Mouse (Mus musculus): ENCODE measurements around the gene Bco2. TPM values are rescaled to one million over a fixed set of nuclear protein-coding genes. Genes with fewer than 3 reads are reported as not detected.
A peak's percentile ranks its signal among the peaks of the same experiment; 100 is the strongest.

Bco2 gene
- polyA plus RNA-seq, 1 experiment, result not detected

GRCm38 (mm10) chr9:50565940-50566339 is 11.0 kb upstream of the Bco2 start:
- no peak overlapping the region for H3K9ac ChIP-seq (ENCODE audit: low read depth, poor library complexity, severe bottlenecking)
- H3K36me3 ChIP-seq (ENCODE audit: control insufficient read depth, insufficient read depth, low read length, poor library complexity, severe bottlenecking), result no peaks in the 10 kb centered on the region
- H3K9me3 ChIP-seq (replicated peaks; ENCODE audit: control insufficient read depth, insufficient read depth, low read length, poor library complexity, severe bottlenecking), result peaks cover 4% of the 10 kb centered on the region
- H3K4me3 ChIP-seq (ENCODE audit: low read depth, low read length), result no peak overlapping the region
- TF ChIP-seq POLR2A (IDR thresholded peaks at IDR 0.05; ENCODE audit: insufficient read depth, low read length) (no peak), EP300 (IDR thresholded peaks at IDR 0.05; ENCODE audit: insufficient read depth, low read depth, low read length) (no peak), CTCF (IDR thresholded peaks at IDR 0.05; ENCODE audit: low read depth, low read length) (no peak)
- H3K27me3 ChIP-seq (ENCODE audit: control insufficient read depth, insufficient read depth, low read length, poor library complexity, severe bottlenecking), result no peaks in the 10 kb centered on the region; the same call in 1 of the 2 replicates
- H3K4me1 ChIP-seq (ENCODE audit: control insufficient read depth, insufficient read depth, low read length), result no peaks in the 10 kb centered on the region
- no peak overlapping the region for H3K27ac ChIP-seq (ENCODE audit: insufficient read depth, low read length)

- H3K9ac ChIP-seq (ENCODE audit: low read depth, poor library complexity, severe bottlenecking), result no peak overlapping the region
- TF ChIP-seq POLR2A (IDR thresholded peaks at IDR 0.05; ENCODE audit: insufficient read depth, low read length), result no peak
- no peak for TF ChIP-seq EP300 (IDR thresholded peaks at IDR 0.05; ENCODE audit: insufficient read depth, low read depth, low read length)
- no peak for TF ChIP-seq CTCF (IDR thresholded peaks at IDR 0.05; ENCODE audit: low read depth, low read length)
- no peaks in the 10 kb centered on the region; the same call in 1 of the 2 replicates for H3K27me3 ChIP-seq (ENCODE audit: control insufficient read depth, insufficient read depth, low read length, poor library complexity, severe bottlenecking)
- H3K36me3 ChIP-seq (ENCODE audit: control insufficient read depth, insufficient read depth, low read length, poor library complexity, severe bottlenecking), result no peaks in the 10 kb centered on the region
- no peaks in the 10 kb centered on the region for H3K4me1 ChIP-seq (ENCODE audit: control insufficient read depth, insufficient read depth, low read length)
- no peak overlapping the region for H3K27ac ChIP-seq (ENCODE audit: insufficient read depth, low read length)
- no peak overlapping the region for H3K4me3 ChIP-seq (ENCODE audit: low read depth, low read length)
- peaks cover 4% of the 10 kb centered on the region for H3K9me3 ChIP-seq (replicated peaks; ENCODE audit: control insufficient read depth, insufficient read depth, low read length, poor library complexity, severe bottlenecking)
Observed at GRCm38 (mm10) chr9:50565173-50565572, 10.2 kb upstream of the Bco2 start.

DNA sequence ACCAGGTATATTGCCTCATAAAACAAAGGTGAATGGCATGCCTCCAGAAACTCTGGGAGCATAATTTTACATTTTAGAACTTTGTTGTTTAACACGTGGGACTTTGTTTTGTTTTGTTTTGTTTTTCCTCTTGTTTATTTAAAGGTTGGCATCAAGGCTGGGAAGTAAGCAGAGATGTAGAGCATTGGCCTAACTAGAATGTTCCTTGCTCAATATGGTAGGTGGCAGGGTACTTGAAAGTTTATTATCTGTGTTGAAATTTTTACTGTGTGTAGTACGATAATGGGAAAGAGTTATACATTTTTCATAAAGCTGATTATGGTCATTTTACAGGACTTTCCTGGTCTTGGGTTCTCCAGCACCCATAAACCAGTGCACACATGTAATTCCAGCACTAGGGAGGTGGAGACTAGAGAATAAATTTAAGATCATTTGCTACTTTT is 7.0 kb upstream of the Bco2 start:
- Histone ChIP-seq H3K27me3 (ENCODE audit: control insufficient read depth, insufficient read depth, low read length, poor library complexity, severe bottlenecking) (peaks cover 2% of the 10 kb centered on the region; the same call in 1 of the 2 replicates), H3K27ac (ENCODE audit: insufficient read depth, low read length) (no peak overlapping the region), H3K4me1 (ENCODE audit: control insufficient read depth, insufficient read depth, low read length) (no peaks in the 10 kb centered on the region), H3K4me3 (ENCODE audit: low read depth, low read length) (no peak overlapping the region), H3K9me3 (replicated peaks; ENCODE audit: control insufficient read depth, insufficient read depth, low read length, poor library complexity, severe bottlenecking) (peaks cover 4% of the 10 kb centered on the region), H3K9ac (ENCODE audit: low read depth, poor library complexity, severe bottlenecking) (no peak overlapping the region), H3K36me3 (ENCODE audit: control insufficient read depth, insufficient read depth, low read length, poor library complexity, severe bottlenecking) (no peaks in the 10 kb centered on the region)
- TF ChIP-seq EP300 (IDR thresholded peaks at IDR 0.05; ENCODE audit: insufficient read depth, low read depth, low read length), result no peak
- TF ChIP-seq POLR2A (IDR thresholded peaks at IDR 0.05; ENCODE audit: insufficient read depth, low read length), result no peak
- TF ChIP-seq CTCF (IDR thresholded peaks at IDR 0.05; ENCODE audit: low read depth, low read length), result no peak

DNA sequence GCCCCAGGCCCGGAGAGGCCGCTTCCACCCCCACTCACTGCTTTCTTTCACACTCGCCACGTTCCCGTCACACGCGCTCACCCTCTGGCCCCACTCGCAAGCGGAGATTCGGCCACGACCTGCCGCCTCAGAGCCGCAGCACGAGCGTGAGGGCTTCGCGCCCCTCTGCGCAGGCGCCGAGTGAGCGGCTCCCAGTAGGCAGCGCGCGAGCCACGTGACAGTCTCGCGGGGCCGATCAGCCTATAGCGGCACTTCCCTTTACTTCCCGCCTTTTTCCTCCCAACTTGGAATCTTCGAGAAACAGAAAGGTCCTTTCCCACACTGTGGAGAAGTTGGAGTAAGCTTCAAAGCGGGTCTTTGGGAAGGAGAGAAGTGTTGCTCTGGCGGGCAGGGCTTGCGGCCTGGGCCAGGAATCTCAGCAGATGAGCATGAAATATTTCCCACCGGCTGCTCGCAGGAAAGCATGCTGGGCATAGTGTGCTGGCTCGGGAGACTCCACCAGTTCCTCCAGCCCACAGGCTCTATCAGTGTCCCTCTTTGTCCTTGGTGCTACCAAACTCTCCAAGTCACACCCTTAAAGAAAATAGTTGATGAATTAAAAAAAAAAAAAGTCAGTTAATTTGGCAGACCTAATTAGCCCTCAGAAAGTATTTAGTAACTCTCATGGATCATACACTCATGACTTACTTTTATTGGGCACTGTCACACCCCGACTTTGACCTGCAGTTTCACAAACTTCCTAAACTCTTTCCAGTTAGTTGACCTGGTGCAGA is 6.3 kb upstream of the Bco2 start, which contains the start of gene Tex12:
Gene Tex12 (minus strand): TSS at position 181 of the 773 bp plus-strand sequence.
- TF ChIP-seq EP300 (IDR thresholded peaks at IDR 0.05; ENCODE audit: insufficient read depth, low read depth, low read length), result no peak
- TF ChIP-seq POLR2A (IDR thresholded peaks at IDR 0.05; ENCODE audit: insufficient read depth, low read length), result no peak
- TF ChIP-seq CTCF (IDR thresholded peaks at IDR 0.05; ENCODE audit: low read depth, low read length), result no peak
- H3K4me1 ChIP-seq (ENCODE audit: control insufficient read depth, insufficient read depth, low read length), result no peaks in the 10 kb centered on the region
- no peak within 1 kb of the TSS for H3K9ac ChIP-seq (ENCODE audit: low read depth, poor library complexity, severe bottlenecking)
- H3K9me3 ChIP-seq (replicated peaks; ENCODE audit: control insufficient read depth, insufficient read depth, low read length, poor library complexity, severe bottlenecking), result peaks cover 4% of the 10 kb centered on the region
- peak within 1 kb of the TSS; percentile 2; the same call in 1 of the 2 replicates for H3K4me3 ChIP-seq (ENCODE audit: low read depth, low read length)
- no peak within 1 kb of the TSS for H3K27ac ChIP-seq (ENCODE audit: insufficient read depth, low read length)
- peaks cover 2% of the 10 kb centered on the region; the same call in 1 of the 2 replicates for H3K27me3 ChIP-seq (ENCODE audit: control insufficient read depth, insufficient read depth, low read length, poor library complexity, severe bottlenecking)
- no peaks in the 10 kb centered on the region for H3K36me3 ChIP-seq (ENCODE audit: control insufficient read depth, insufficient read depth, low read length, poor library complexity, severe bottlenecking)

DNA sequence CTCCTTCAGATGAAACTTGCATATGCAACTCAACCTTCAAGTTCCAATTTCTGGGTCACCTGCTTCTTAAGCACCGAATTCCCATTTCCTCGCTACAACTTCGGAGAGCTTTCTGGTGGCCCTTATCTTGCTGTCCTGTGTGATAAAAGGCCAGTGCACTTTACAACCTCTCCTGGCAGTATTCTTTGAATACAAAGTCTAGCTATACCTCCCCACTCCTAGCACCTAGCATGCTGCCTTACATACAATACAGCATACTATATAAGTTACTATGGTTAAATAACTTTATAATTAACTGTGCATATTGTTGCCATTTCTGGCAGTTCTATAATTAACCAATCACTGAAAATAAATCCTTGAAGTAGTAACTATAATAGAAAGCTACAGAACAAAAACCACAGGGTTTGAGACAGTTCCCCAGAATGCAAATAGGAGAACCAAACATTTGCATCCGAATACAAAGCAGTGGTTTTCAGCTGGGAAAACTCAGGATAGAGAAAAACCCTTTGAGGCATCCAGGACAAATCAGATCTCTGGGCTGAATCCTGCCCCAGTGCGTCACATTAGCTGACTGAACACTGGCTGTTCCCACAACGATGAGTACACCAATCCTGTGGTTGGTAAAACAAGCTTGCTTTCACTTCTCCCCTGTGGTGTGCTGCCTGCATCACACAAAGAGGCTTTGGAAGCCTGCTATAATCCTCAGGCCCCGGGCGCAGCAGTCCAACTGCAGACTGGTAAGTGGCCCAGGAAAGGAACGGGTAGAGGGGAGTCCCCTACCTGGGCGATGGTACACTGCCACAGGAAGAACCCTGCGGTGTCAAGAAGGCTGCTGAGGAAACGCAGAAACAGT is 514 bp downstream of the Bco2 start, which contains the start of gene Il18:
Gene Il18 (plus strand): TSS at position 587 of the 853 bp plus-strand sequence.
- no peak within 1 kb of the TSS for H3K9ac ChIP-seq (ENCODE audit: low read depth, poor library complexity, severe bottlenecking)
- H3K36me3 ChIP-seq (ENCODE audit: control insufficient read depth, insufficient read depth, low read length, poor library complexity, severe bottlenecking), result no peaks in the 10 kb centered on the region
- peaks cover 2% of the 10 kb centered on the region; the same call in 1 of the 2 replicates for H3K27me3 ChIP-seq (ENCODE audit: control insufficient read depth, insufficient read depth, low read length, poor library complexity, severe bottlenecking)
- no peak for TF ChIP-seq POLR2A (IDR thresholded peaks at IDR 0.05; ENCODE audit: insufficient read depth, low read length)
- H3K4me3 ChIP-seq (ENCODE audit: low read depth, low read length), result no peak within 1 kb of the TSS
- no peak within 1 kb of the TSS for H3K27ac ChIP-seq (ENCODE audit: insufficient read depth, low read length)
- H3K9me3 ChIP-seq (replicated peaks; ENCODE audit: control insufficient read depth, insufficient read depth, low read length, poor library complexity, severe bottlenecking), result no peaks in the 10 kb centered on the region
- H3K4me1 ChIP-seq (ENCODE audit: control insufficient read depth, insufficient read depth, low read length), result no peaks in the 10 kb centered on the region

Measured in ES-Bruce4 (cell line).